Mouse (Mus musculus) NIH3T3 (cell line): ENCODE results near the gene Marc1.

Experiments used
- DNase-seq: peaks from one replicate; pipeline ENCODE4 v3.0.0-alpha.2; 2012; ENCODE audit warnings: low read depth

Gene Marc1

DNA sequence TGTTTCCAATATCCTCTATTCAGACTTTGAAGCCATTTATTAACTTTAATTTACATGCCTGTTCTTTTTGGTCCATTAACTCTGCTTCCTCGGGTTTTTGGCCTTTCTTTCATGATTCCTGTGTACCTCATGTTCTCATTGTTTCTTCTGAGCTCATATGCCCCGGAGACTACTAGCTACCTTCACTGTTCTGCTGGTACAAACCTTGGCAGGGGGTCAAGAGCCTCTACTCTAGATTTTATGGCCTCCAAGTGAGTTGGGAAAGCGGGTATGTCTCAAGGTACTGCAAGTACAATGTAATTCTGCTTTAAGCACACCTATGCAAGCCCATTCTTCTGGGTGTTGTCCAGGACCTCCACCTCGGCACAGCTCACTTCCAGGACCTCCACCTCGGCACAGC is 48.2 kb downstream of the Marc1 start:
- no peak for DNase-seq

DNA sequence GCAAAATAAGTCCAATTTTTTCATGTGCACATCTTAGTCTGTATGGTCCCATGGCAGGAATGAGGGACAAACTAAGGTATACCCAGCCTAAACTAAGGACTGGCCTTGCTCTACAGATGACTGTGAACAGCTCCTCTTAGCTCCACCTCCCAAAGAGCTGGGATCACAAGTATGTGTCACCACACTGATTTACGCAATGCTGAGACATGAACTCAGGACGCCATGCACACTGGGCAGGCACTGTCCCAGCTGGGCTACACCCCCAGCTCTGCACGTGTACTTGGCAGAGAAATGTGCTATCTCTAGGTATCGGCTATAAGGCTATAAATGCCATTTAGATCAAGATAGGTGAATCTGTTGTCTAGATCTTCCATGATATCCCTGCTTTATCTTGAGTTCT is 49.1 kb downstream of the Marc1 start:
- DNase-seq: no peak

DNA sequence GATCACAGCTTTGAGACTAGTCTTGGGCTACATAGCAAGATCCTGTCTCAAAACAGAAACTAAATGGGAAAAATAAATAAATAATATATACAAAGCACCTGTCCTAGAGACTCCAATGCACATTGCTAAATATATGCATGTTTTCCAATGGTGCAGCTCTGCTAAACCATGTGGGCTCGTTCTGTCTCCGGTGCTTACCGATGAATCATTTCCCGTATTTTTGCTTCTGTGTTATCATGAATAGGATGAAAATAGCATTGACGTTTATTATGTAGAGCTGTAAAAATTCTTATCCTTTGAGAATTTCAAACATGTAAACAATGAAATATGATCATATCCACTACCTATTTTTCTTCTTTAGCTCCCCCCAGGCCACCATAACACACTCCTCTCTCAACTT is 58.4 kb downstream of the Marc1 start:
- no peak for DNase-seq

DNA sequence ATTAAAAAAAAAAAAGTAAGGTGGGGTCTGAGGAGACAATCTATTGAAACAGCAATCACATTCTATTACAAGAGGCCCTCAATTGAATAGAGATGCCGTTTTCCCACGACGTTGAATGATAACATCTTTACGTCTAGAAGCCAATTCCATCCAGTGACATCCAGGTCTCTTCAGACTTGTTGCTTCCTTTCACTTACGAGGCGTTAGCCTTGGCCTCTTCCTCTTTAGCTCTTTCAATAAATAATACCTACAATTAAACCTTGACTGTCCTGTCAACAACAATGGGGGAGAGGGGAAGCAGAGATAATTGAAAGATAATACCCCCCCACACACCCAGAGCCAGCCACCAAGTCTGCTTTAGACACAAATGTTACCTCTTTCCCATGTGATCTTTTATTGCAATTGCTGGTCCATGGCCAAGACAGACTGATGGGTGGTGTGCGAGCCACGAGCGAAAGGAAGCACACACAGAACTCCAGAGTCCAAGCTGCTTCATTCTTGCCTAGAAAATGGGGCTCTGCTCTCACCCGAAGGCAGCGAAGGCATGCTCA is 60.9 kb downstream of the Marc1 start:
- no peak for DNase-seq

DNA sequence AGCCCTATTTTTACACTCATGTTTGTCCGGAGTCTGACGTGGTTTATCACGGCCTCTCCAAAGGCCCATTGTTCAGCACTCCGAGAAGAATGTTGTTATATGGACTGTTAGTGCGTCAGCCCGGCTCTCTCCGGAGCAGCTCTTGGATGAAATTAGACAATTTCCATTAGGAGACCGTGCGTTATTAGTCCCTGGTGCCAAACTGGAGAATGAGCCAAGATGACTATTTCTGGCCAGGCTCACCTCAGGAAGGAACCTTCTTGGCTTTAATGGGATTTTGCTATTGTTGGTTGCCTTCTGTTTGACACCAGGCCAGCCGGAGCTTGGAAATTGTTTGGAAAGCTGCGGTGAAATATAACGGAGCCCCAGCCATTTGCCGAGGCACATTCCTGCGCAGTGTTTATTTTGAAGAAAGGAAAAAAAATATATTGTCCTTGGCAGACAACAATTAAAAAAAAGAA is 62.4 kb downstream of the Marc1 start:
- DNase-seq: no peak

DNA sequence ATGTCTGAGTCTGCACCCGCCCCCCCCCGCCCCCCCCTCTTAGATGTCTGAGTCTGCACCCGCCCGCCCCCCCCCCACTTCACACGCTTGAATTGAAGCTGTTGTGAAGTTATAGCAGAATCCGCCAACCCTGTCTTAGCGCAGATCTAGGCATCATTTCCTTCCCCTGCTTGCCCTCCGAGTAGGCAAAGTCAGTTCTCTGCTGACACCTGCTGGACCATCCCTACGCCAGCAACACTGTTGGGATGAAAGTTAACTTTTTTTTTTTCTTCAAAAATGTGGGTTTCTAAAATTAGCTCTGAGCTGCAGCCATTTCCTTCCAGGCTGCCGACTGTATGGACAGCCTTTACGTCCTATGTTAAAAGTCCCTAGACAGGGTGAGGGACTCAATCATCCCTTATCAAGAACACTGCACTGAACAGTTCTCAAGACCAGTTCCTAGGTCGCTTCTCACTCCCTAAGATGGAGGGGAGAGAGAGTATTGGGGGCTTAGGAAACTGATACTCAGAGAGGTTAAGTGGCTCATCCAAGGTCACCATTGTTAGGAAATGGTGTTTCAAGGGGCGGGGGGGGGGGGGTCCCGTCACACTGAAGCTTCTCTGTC is 73.1 kb downstream of the Marc1 start:
- peak; percentile 91 for DNase-seq

DNA sequence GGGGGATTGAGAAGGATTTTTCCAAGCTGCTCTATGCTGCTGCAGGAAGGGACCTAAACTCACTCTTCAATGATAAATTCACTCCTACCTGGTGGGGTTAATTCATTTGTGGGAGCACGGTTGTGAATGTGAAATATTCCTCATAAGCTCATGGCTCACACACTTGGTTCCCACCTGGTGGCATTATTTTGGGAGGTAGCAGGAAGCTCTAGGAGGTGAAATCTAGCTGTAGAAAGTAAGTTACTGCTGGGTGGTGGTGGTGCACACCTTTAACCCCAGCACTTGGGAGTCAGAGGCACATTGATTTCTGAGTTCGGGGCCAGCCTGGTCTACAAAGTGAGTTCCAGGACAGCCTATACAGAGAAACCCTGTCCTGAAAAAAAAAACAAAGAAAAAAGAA is 73.9 kb downstream of the Marc1 start:
- no peak for DNase-seq
